Mouse (Mus musculus) natural killer cell, adult 2 months (primary cell): ENCODE measurements at regions not wholly inside any gene's neighbourhood (a gene's known extent, or its start where the extent isn't known, plus 50 kb on each side); places are given as distances from the start of the nearest gene placed in this dataset.

Source experiments
- DNase-seq, 2 experiments: peaks; one replicate each; pipeline ENCODE4 v3.0.0; 2022; ENCODE audit warnings: low spot score in 2 of 2

GRCm38 (mm10) chr8:126744747-126745382 is 151.1 kb upstream of the Irf2bp2 start:
- DNase-seq, result no peak

GRCm38 (mm10) chr8:126743296-126743695 is 149.5 kb upstream of the Irf2bp2 start:
- DNase-seq, result no peak

- no peak for DNase-seq
Measured at GRCm38 (mm10) chr8:126742081-126742480, 148.3 kb upstream of the Irf2bp2 start.

DNA sequence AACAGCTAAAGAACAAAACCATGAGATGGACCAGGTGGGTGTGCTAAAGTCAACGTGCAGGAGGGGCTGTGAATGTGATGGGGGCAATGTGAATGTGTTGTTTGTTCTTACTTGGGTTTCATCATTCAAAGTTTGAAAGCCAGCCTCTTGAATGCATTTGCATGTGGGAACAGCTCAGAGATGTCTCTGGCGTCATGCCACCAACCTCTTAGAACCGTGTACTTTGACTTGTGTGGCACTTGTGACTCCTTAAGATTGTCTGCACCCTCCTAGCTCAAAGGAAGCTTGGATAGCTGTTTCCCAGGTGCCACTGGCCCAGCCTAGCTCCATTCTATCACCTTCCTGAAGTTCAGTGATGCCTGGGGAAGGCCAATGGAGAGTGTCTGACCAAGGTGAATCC is 147.2 kb upstream of the Irf2bp2 start:
- DNase-seq, result no peak

- DNase-seq, result no peak
Measured at GRCm38 (mm10) chr8:126739768-126740167, 146.0 kb upstream of the Irf2bp2 start.

GRCm38 (mm10) chr8:126737032-126737431 is 143.2 kb upstream of the Irf2bp2 start:
- DNase-seq, result no peak

GRCm38 (mm10) chr8:126736441-126736962 is 142.7 kb upstream of the Irf2bp2 start:
- no peak for DNase-seq

- DNase-seq, result no peak
Measured at GRCm38 (mm10) chr8:126735488-126736440, 142.0 kb upstream of the Irf2bp2 start.

- no peak for DNase-seq
Measured at GRCm38 (mm10) chr8:126734743-126735487, 141.1 kb upstream of the Irf2bp2 start.

- DNase-seq, result no peak
Measured at GRCm38 (mm10) chr8:126733779-126734178, 140.0 kb upstream of the Irf2bp2 start.

- DNase-seq, result no peak
Measured at GRCm38 (mm10) chr8:126733307-126733706, 139.5 kb upstream of the Irf2bp2 start.

- no peak for DNase-seq
Measured at GRCm38 (mm10) chr8:126730017-126730631, 136.3 kb upstream of the Irf2bp2 start.

DNA sequence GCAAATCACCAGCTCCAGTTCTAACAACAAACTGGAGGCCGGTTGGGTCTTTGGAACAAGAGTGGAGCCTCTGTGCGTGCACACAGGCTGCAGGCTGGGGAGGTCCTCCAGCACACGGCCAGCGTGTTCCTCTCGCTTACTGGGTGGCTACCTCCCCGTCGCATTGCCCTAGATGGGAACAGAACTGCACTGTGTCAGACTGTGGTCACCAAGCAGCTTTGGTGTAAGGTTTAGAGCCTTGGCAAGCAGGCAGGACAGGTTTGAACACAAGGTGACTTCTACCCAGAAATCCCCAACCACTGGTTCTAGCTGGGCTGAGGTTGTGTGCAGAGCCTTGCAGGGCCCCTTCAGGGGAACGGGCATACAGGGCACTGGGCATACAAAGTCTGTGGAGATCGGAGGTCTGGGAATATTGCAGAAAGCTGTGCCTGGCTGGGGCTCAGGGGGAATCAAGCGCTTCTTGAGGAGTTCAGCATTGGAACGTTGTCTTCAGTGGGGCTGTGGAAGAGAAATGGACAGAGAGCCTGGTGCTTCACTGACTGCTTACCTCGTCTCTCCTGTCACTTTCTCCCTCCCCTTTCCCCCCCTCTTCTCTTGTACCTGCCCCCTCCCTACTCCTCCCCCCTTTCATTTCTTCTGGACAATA is 135.3 kb upstream of the Irf2bp2 start:
- peak in 1 of 2 experiments; percentile 11 for DNase-seq

- DNase-seq, result no peak
Measured at GRCm38 (mm10) chr8:126728135-126728534, 134.3 kb upstream of the Irf2bp2 start.

DNA sequence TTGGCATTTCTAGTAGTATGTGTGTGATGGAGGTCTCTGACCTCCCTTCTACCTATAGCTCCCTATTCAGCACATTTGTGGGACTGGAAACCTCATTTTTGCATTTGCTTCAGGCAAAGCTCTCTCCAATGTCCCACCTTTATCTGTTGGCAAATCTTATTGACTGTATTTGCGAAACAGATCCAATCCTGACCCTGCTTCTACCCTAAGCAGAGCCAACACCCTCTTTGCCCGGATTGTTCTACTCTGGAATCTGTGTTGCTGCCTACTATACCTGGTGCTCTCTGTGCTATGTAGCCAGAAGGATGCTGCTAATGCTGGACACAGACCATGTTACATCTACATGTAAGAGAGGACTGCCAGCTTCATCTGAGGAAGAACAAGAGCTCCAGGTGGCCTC is 133.3 kb upstream of the Irf2bp2 start:
- DNase-seq, result no peak

DNA sequence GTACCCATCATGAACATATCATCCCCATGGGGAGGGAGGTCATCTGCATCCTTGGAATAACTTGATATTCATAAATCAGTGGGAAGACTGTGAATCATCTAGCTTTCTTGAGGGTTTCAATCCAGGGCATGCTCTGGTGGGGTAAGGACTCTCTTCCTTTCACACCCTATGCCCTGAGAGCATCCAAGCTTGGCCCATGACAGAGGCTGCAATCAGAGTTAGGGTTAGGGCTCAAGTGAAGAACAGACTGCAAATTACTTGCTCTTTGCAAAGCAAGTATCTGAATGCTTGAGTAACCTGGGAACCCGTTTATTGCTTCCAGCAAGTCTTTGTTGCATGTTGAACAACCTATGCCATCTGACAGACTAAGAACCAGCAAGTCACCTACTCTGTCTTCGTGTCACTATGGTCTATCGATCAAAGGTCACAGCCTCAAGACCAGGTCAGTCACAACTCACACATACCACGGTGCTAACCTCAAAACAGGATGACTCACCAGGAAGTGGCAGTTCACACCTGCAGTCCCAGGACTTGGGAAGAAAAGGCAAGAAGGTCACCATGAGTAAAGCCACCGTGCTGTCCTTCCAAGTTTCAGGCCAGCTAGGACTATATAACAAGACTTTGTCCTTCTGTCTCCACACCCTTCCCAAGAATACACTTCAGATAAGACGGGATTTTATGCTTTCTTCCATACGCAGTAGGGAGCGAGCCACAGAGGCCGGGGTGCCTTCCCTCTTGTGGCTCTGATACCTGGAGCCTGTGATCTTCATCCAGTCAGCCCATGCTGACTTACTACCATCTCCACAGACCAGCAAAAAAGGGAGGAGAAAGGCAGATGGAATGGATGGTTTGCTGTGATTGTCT is 129.7 kb upstream of the Irf2bp2 start:
- peak; percentile 63 to 81 for DNase-seq

DNA sequence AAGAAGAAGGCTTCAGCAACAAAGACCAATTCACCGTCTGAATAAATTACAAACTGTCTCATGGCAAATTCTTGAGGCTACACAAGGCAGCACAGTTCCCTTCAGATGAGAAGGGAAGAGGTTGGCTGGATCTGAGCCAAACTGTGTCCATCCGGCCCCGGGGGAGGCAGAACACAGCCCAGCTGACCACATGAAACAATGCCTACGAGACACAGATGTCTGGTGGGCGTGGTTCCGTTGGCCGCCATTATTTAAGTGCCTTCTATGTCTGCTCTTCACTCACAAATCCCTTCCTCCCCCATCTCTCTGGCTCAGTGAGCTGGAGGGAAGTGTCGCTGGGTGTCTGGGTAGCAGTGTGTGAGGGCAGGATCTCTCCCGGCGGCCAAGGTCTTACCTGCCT is 127.8 kb upstream of the Irf2bp2 start:
- DNase-seq, result peak; percentile 69 to 73

GRCm38 (mm10) chr8:126720473-126721145 is 126.8 kb upstream of the Irf2bp2 start:
- no peak for DNase-seq

DNA sequence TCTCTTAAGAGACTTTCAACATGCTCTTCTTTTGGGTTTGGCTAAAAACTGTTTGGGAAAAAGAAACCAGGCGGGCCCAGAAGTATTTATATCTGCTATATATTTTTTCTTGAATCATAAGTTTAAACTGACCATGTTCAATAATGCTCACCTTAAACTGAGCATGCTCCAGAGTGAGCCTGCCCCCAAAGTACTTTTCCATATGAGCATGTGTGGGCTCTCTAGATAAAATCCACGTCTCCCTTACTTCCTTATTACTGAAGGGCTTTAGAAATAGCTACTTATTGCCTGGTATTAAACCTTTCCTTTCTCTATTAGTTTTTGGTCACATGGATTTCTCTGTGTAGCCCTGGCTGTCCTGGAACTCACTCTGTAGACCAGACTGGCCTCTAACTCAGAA is 126.0 kb upstream of the Irf2bp2 start:
- DNase-seq, result no peak
